Mouse (Mus musculus): ENCODE measurements around the gene Vsig10. TPM values are rescaled to one million over a fixed set of nuclear protein-coding genes. Genes with fewer than 3 reads are reported as not detected.
"Not testable (repeated sequence)": the region's sequence is repeated elsewhere in the genome, so short reads cannot be mapped to it uniquely, and the experiment has no call there.

Vsig10 gene
- polyA plus RNA-seq, 1 experiment from 2014 or later, result 7.1 TPM

GRCm38 (mm10) chr5:117340081-117340480, 21.2 kb downstream of the Vsig10 start:
- Histone ChIP-seq H3K9me3 (no peaks in the 10 kb centered on the region), H3K4me1 (no peaks in the 10 kb centered on the region), H3K36me3 (peaks cover 16% of the 10 kb centered on the region), H3K4me3 (no peak overlapping the region), H3K4me2 (no peak overlapping the region), H3K27me3 (no peaks in the 10 kb centered on the region), H3K27ac (no peak overlapping the region), H3K9ac (no peak overlapping the region)
- 73% methylated on average over 6 of the region's 6 CpGs for WGBS
- no peak for ATAC-seq (ENCODE audit: insufficient number of reproducible peaks, insufficient read depth, low FRiP score, low TSS enrichment, low read depth)

- Histone ChIP-seq H3K36me3 (peaks cover 11% of the 10 kb centered on the region), H3K4me1 (no peaks in the 10 kb centered on the region), H3K27me3 (no peaks in the 10 kb centered on the region), H3K4me3 (no peak overlapping the region), H3K9me3 (no peaks in the 10 kb centered on the region), H3K27ac (no peak overlapping the region), H3K9ac (no peak overlapping the region), H3K4me2 (no peak overlapping the region)
- no peak for ATAC-seq (ENCODE audit: insufficient number of reproducible peaks, insufficient read depth, low FRiP score, low TSS enrichment, low read depth)
- WGBS, result 77% methylated on average over 6 of the region's 6 CpGs
These were observed 23.0 kb downstream of the Vsig10 start for GRCm38 (mm10) chr5:117341896-117342295.

- H3K4me1 ChIP-seq; H3K27me3 ChIP-seq; H3K4me2 ChIP-seq; H3K27ac ChIP-seq; H3K4me3 ChIP-seq; H3K9me3 ChIP-seq; H3K9ac ChIP-seq; ATAC-seq (ENCODE audit: insufficient number of reproducible peaks, insufficient read depth, low FRiP score, low TSS enrichment, low read depth): not testable (repeated sequence)
- H3K36me3 ChIP-seq, result peaks cover 11% of the 10 kb centered on the region
- 90% methylated on average over 5 of the region's 5 CpGs for WGBS
These were observed 25.6 kb downstream of the Vsig10 start for GRCm38 (mm10) chr5:117344496-117344895.

GRCm38 (mm10) chr5:117345432-117345976, 26.6 kb downstream of the Vsig10 start:
- WGBS, result 79% methylated on average over 5 of the region's 5 CpGs
- Histone ChIP-seq H3K4me3 (no peak overlapping the region), H3K4me2 (no peak overlapping the region), H3K4me1 (no peaks in the 10 kb centered on the region), H3K9ac (no peak overlapping the region), H3K36me3 (peaks cover 9% of the 10 kb centered on the region), H3K27me3 (no peaks in the 10 kb centered on the region), H3K9me3 (no peaks in the 10 kb centered on the region), H3K27ac (no peak overlapping the region)
- no peak for ATAC-seq (ENCODE audit: insufficient number of reproducible peaks, insufficient read depth, low FRiP score, low TSS enrichment, low read depth)

- WGBS, result 30% methylated on average over 3 of the region's 3 CpGs
- no peak for ATAC-seq (ENCODE audit: insufficient number of reproducible peaks, insufficient read depth, low FRiP score, low TSS enrichment, low read depth)
These were observed 27.4 kb downstream of the Vsig10 start for GRCm38 (mm10) chr5:117346281-117346680.

GRCm38 (mm10) chr5:117347011-117347410, 28.1 kb downstream of the Vsig10 start:
- Histone ChIP-seq H3K9me3 (no peaks in the 10 kb centered on the region), H3K4me3 (no peak overlapping the region), H3K27me3 (no peaks in the 10 kb centered on the region), H3K36me3 (peaks cover 9% of the 10 kb centered on the region), H3K27ac (no peak overlapping the region), H3K9ac (no peak overlapping the region), H3K4me1 (no peaks in the 10 kb centered on the region), H3K4me2 (no peak overlapping the region)
- 88% methylated on average over 5 of the region's 5 CpGs for WGBS
- ATAC-seq (ENCODE audit: insufficient number of reproducible peaks, insufficient read depth, low FRiP score, low TSS enrichment, low read depth), result no peak

More at GRCm38 (mm10) chr5:117346281-117346680, 27.4 kb downstream of the Vsig10 start:
- Histone ChIP-seq H3K4me3 (no peak overlapping the region), H3K36me3 (peaks cover 9% of the 10 kb centered on the region), H3K9ac (no peak overlapping the region), H3K27me3 (no peaks in the 10 kb centered on the region), H3K4me2 (no peak overlapping the region), H3K27ac (no peak overlapping the region), H3K4me1 (no peaks in the 10 kb centered on the region), H3K9me3 (no peaks in the 10 kb centered on the region)

- no peak for ATAC-seq (ENCODE audit: insufficient number of reproducible peaks, insufficient read depth, low FRiP score, low TSS enrichment, low read depth)
These were observed 29.0 kb downstream of the Vsig10 start for GRCm38 (mm10) chr5:117347838-117348237.

GRCm38 (mm10) chr5:117348279-117348678, 29.4 kb downstream of the Vsig10 start:
- no peak overlapping the region for H3K4me2 ChIP-seq
- peaks cover 9% of the 10 kb centered on the region for H3K36me3 ChIP-seq
- H3K9ac ChIP-seq, result no peak overlapping the region
- no peaks in the 10 kb centered on the region for H3K4me1 ChIP-seq
- WGBS, result 31% methylated on average over 19 of the region's 19 CpGs
- no peak overlapping the region for H3K27ac ChIP-seq
- no peaks in the 10 kb centered on the region for H3K27me3 ChIP-seq
- ATAC-seq (ENCODE audit: insufficient number of reproducible peaks, insufficient read depth, low FRiP score, low TSS enrichment, low read depth), result no peak
- no peak overlapping the region for H3K4me3 ChIP-seq
- no peaks in the 10 kb centered on the region for H3K9me3 ChIP-seq

More at GRCm38 (mm10) chr5:117347838-117348237, 29.0 kb downstream of the Vsig10 start:
- Histone ChIP-seq H3K36me3 (peaks cover 9% of the 10 kb centered on the region), H3K4me3 (no peak overlapping the region), H3K27ac (no peak overlapping the region), H3K9ac (no peak overlapping the region), H3K9me3 (no peaks in the 10 kb centered on the region), H3K4me2 (no peak overlapping the region), H3K27me3 (no peaks in the 10 kb centered on the region), H3K4me1 (no peaks in the 10 kb centered on the region)
- WGBS, result 95% methylated on average over 2 of the region's 2 CpGs

- ATAC-seq (ENCODE audit: insufficient number of reproducible peaks, insufficient read depth, low FRiP score, low TSS enrichment, low read depth), result no peak
- Histone ChIP-seq H3K9me3 (no peaks in the 10 kb centered on the region), H3K4me3 (no peak overlapping the region), H3K9ac (no peak overlapping the region), H3K4me2 (no peak overlapping the region), H3K4me1 (peaks cover 15% of the 10 kb centered on the region), H3K36me3 (peaks cover 5% of the 10 kb centered on the region; the same call in 1 of the 2 replicates), H3K27me3 (no peaks in the 10 kb centered on the region), H3K27ac (no peak overlapping the region)
- 68% methylated on average over 8 of the region's 8 CpGs for WGBS
These were observed 35.2 kb downstream of the Vsig10 start for GRCm38 (mm10) chr5:117354121-117354520.

- H3K9ac ChIP-seq, result peak overlapping the region; percentile 96; the same call in 1 of the 2 replicates
These were observed 36.9 kb downstream of the Vsig10 start for GRCm38 (mm10) chr5:117355648-117356303.

GRCm38 (mm10) chr5:117356365-117357128, 37.7 kb downstream of the Vsig10 start:
- Histone ChIP-seq H3K9ac (peak overlapping the region; percentile 96), H3K4me3 (peak overlapping the region; percentile 93), H3K27me3 (no peaks in the 10 kb centered on the region), H3K9me3 (no peaks in the 10 kb centered on the region), H3K4me1 (peaks cover 37% of the 10 kb centered on the region), H3K4me2 (peak overlapping the region; percentile 93), H3K27ac (peak overlapping the region; percentile 87), H3K36me3 (no peaks in the 10 kb centered on the region)
- peak; percentile 38; the same call in 1 of the 2 replicates for ATAC-seq (ENCODE audit: insufficient number of reproducible peaks, insufficient read depth, low FRiP score, low TSS enrichment, low read depth)
- WGBS, result under 1% methylated on average over 18 of the region's 24 CpGs

More at GRCm38 (mm10) chr5:117355648-117356303, 36.9 kb downstream of the Vsig10 start:
- 52% methylated on average over 14 of the region's 14 CpGs for WGBS
- peak overlapping the region; percentile 93 for H3K4me3 ChIP-seq
- H3K27ac ChIP-seq, result peak overlapping the region; percentile 87; the same call in 1 of the 2 replicates
- no peak for ATAC-seq (ENCODE audit: insufficient number of reproducible peaks, insufficient read depth, low FRiP score, low TSS enrichment, low read depth)
- H3K4me2 ChIP-seq, result peak overlapping the region; percentile 93
- H3K27me3 ChIP-seq, result no peaks in the 10 kb centered on the region
- H3K4me1 ChIP-seq, result peaks cover 32% of the 10 kb centered on the region
- H3K36me3 ChIP-seq, result no peaks in the 10 kb centered on the region
- H3K9me3 ChIP-seq, result no peaks in the 10 kb centered on the region
